Mouse (Mus musculus): ENCODE measurements around the gene Tmem63a.

- TF ChIP-seq CTCF (IDR thresholded peaks at IDR 0.05; ENCODE audit: low read depth, low read length) (no peak), POLR2A (IDR thresholded peaks at IDR 0.05; ENCODE audit: borderline replicate concordance, low read depth, low read length) (no peak)
Observed at GRCm38 (mm10) chr1:180979484-180980251, 37.5 kb downstream of the Tmem63a start.

Data from bone marrow macrophage, adult 2 months (primary cell).